In the genomic region with DNA sequence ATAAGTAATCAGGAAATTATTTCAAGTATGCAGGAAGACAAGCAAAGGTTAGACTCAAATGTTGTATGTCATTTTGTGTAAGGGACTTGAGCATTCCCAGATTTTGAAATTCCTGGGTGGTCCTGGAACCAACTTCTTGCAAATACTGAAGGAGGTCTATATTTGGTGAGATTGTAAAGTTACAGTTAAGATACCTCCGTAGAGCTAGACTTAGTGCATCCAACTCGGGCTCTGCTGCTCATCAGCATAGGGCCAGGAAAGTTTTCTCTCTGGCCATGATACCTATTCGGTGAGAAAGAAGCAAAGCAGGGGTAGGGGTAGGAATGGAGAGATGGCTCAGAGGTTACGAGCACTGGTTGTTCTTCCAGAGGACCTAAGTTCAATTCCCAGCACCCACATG, we compare ENCODE assay signal across 14 mouse cellular contexts.
"Had no signal": no experiment of that assay in that cellular context is flagged by ENCODE, and none has a peak within 500 bp of the region (broad histone marks: within the 10 kb centered on the region; RNA-seq: fewer than 3 reads in every experiment).

No protein-coding gene starts in this region.

- H3K4me2 ChIP-seq: midbrain, embryonic 11.5 days; midbrain, embryonic 13.5 days; midbrain, embryonic 15.5 days; neural tube, embryonic 12.5 days; stomach, embryonic 15.5 days had no signal

- ATAC-seq: midbrain, embryonic 13.5 days; midbrain, embryonic 15.5 days had no signal

- H3K9me3 ChIP-seq: megakaryocyte, embryonic 14.5 days; midbrain, embryonic 13.5 days; midbrain, embryonic 15.5 days; neural tube, embryonic 12.5 days; stomach, embryonic 15.5 days had no signal

- H3K36me3 ChIP-seq: midbrain, embryonic 13.5 days; midbrain, embryonic 15.5 days; neural tube, embryonic 12.5 days; stomach, embryonic 15.5 days had no signal

- H3K27me3 ChIP-seq: midbrain, embryonic 13.5 days; midbrain, embryonic 15.5 days; neural tube, embryonic 12.5 days; stomach, embryonic 15.5 days had no signal

- DNase-seq: lung, adult 2 months; lung, postnatal 10 days; right cerebral cortex, postnatal 14 days; thymus, adult 2 months; thymus, postnatal 25 days; thymus, postnatal 4 days had no signal

- H3K27ac ChIP-seq: macrophage; midbrain, embryonic 13.5 days; midbrain, embryonic 15.5 days; neural tube, embryonic 12.5 days; stomach, embryonic 15.5 days; stomach, postnatal 0 days had no signal

- H3K9ac ChIP-seq: midbrain, embryonic 13.5 days; midbrain, embryonic 15.5 days; neural tube, embryonic 12.5 days; stomach, embryonic 15.5 days had no signal

- H3K4me3 ChIP-seq: megakaryocyte, embryonic 14.5 days; midbrain, embryonic 13.5 days; midbrain, embryonic 15.5 days; neural tube, embryonic 12.5 days; stomach, embryonic 15.5 days had no signal

- H3K4me1 ChIP-seq: megakaryocyte, embryonic 14.5 days; midbrain, embryonic 13.5 days; midbrain, embryonic 15.5 days; neural tube, embryonic 12.5 days; stomach, embryonic 15.5 days had no signal
